Mouse (Mus musculus) forebrain, embryonic 16.5 days (tissue): ENCODE results near the gene Eva1b. TPM values are rescaled to one million over a fixed set of nuclear protein-coding genes. Genes with fewer than 3 reads are reported as not detected.

Source experiments
- ATAC-seq: fragments of 200-750 bp; cut with Nextera tagmentation; 2 replicates; pipeline ENCODE4 v1.8.0; 2017; ENCODE audit warnings: mild to moderate bottlenecking, moderate library complexity
- H3K27ac ChIP-seq: fragments of 300-500 bp; sonication (generic); 2 replicates; pipeline ENCODE4 v1.5.1; 2014; ENCODE audit warnings: low read length, control low read depth
- H3K27me3 ChIP-seq: fragments of 300-500 bp; sonication (generic); replicated peaks from 2 replicates; pipeline ENCODE4 v1.6.1; 2014; ENCODE audit warnings: low read length; ENCODE audit not compliant: control insufficient read depth, insufficient read depth
- H3K36me3 ChIP-seq: fragments of 300-500 bp; sonication (generic); 2 replicates; pipeline ENCODE4 v1.6.1; 2014; ENCODE audit not compliant: control insufficient read depth, insufficient read depth
- H3K4me1 ChIP-seq: fragments of 300-500 bp; sonication (generic); replicated peaks from 2 replicates; pipeline ENCODE4 v1.6.1; 2014; ENCODE audit warnings: low read length; ENCODE audit not compliant: control insufficient read depth, insufficient read depth
- H3K4me2 ChIP-seq: fragments of 300-500 bp; sonication (generic); 2 replicates; pipeline ENCODE4 v1.6.1; 2014; ENCODE audit warnings: mild to moderate bottlenecking, low read length, control low read depth
- H3K4me3 ChIP-seq: fragments of 300-500 bp; sonication (generic); replicated peaks from 2 replicates; pipeline ENCODE4 v1.5.1; 2014; ENCODE audit warnings: mild to moderate bottlenecking, low read length, control low read depth
- H3K9ac ChIP-seq: fragments of 300-500 bp; sonication (generic); replicated peaks from 2 replicates; pipeline ENCODE4 v1.6.1; 2014; ENCODE audit warnings: low read depth, low read length, control low read depth
- H3K9me3 ChIP-seq: fragments of 300-500 bp; sonication (generic); 2 replicates; pipeline ENCODE4 v1.6.1; 2016; ENCODE audit warnings: low read length; ENCODE audit not compliant: control insufficient read depth
- WGBS: fragments of 180-500 bp; shearing (Covaris S2); extraction: QIAGEN DNeasy Blood & Tissue Kit; methylation state at CpG from one replicate; pipeline ENCODE4 v1.1.7; 2014; 5-methylcytosine and 5-hydroxymethylcytosine counted together
- polyA plus RNA-seq: library from polyadenylated mRNA; unstranded; fragments of >200 nt; fragmentation: Nextera tagmentation; extraction: Ambion mirVana; gene quantifications from 2 replicates; pipeline ENCODE4 v1.2.1, GENCODE M21; 2015

The Eva1b gene
- polyA plus RNA-seq, 1 experiment from 2014 or later: 10.2 TPM

DNA sequence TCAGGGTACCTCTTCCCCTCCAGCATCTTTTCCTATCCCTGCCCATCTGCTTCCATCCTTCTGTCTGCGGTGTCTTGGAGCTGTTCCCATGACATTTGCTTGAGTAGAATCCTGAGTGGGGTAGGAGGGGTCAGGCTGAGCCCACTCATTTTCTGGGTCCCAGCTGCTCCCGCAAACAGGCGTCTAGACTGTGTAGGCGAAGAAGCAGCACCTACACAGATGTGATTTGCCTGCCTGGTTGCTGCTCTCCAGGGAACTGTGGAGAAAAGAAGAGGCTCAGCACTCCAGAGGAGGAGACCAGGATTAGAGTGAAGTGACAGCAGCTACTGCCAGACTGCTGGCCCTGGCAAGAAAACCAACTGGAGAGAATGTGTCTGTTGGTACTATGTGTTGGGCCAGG lies 28.9 kb upstream of the Eva1b start:
- Histone ChIP-seq H3K36me3 (peaks cover 2% of the 10 kb centered on the region; the same call in 1 of the 2 replicates), H3K4me1 (peaks cover 14% of the 10 kb centered on the region), H3K27me3 (no peaks in the 10 kb centered on the region), H3K9ac (no peak overlapping the region), H3K4me2 (no peak overlapping the region), H3K4me3 (no peak overlapping the region), H3K9me3 (0 out of 2 replicates have a peak, but pooled peaks cover 6% of the 10 kb centered on the region), H3K27ac (peak overlapping the region; percentile 74)
- ATAC-seq: peak; percentile 52; the same call in 1 of the 2 replicates
- WGBS: 71% methylated on average over 4 of the region's 4 CpGs

- peaks cover 14% of the 10 kb centered on the region for H3K4me1 ChIP-seq
- H3K9me3 ChIP-seq: 0 out of 2 replicates have a peak, but pooled peaks cover 6% of the 10 kb centered on the region
- ATAC-seq: no peak
- peak overlapping the region; percentile 74 for H3K27ac ChIP-seq
- H3K27me3 ChIP-seq: no peaks in the 10 kb centered on the region
- peaks cover 2% of the 10 kb centered on the region; the same call in 1 of the 2 replicates for H3K36me3 ChIP-seq
- H3K9ac ChIP-seq: no peak overlapping the region
- H3K4me3 ChIP-seq: no peak overlapping the region
- H3K4me2 ChIP-seq: no peak overlapping the region
- 90% methylated on average over 1 of the region's 1 CpGs for WGBS
These were observed 28.5 kb upstream of the Eva1b start for GRCm38 (mm10) chr4:126119051-126119450.

DNA sequence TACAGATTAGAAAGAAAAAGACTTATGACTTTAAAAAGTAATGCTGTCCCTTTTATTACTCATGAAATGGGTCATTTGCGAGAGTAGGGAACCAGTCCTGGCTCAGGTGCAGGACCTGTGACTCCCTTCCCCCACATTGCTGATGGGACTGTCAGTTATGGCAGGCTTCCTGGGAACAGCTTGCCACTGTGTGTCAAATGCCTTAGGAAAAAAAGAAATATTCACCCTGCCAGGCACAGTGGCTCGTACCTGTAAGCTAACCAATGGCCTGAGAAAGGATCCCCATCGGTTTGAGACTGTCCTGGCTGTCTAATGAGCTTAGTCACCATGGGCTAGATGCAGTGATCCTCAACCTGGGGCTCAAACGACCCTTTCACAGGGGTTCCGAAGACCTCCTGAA lies 27.5 kb upstream of the Eva1b start:
- H3K9me3 ChIP-seq: 0 out of 2 replicates have a peak, but pooled peaks cover 6% of the 10 kb centered on the region
- H3K4me2 ChIP-seq: no peak overlapping the region
- H3K9ac ChIP-seq: no peak overlapping the region
- H3K36me3 ChIP-seq: peaks cover 4% of the 10 kb centered on the region; the same call in 1 of the 2 replicates
- H3K27me3 ChIP-seq: no peaks in the 10 kb centered on the region
- ATAC-seq: no peak
- no peak overlapping the region for H3K4me3 ChIP-seq
- H3K27ac ChIP-seq: 0 out of 2 replicates have a peak overlapping the region, but pooled peaks have one; percentile 19
- peaks cover 14% of the 10 kb centered on the region for H3K4me1 ChIP-seq
- WGBS: 86% methylated on average over 5 of the region's 5 CpGs

DNA sequence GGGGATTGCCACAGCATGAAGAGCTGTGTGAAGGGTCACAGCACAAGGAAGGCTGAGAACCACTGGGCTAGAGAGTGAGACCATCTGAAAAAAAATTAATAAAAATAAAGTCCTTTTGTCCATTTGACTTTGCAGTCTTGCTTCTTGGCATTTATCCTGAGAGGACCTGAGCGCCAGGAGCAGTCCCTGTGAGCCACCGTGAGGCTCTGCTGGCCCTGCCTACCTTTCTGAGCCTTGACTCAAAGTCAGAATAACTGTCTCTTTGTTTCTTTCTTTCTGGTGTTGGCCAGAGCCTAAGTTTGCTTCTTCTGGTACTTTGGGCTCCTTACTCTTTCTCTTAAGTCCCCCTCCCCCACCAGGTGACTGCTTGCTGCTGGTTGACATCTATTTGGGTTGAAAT lies 27.0 kb upstream of the Eva1b start:
- Histone ChIP-seq H3K4me3 (no peak overlapping the region), H3K4me1 (peaks cover 14% of the 10 kb centered on the region), H3K27me3 (no peaks in the 10 kb centered on the region), H3K4me2 (no peak overlapping the region), H3K9me3 (0 out of 2 replicates have a peak, but pooled peaks cover 6% of the 10 kb centered on the region), H3K9ac (no peak overlapping the region), H3K36me3 (peaks cover 4% of the 10 kb centered on the region; the same call in 1 of the 2 replicates), H3K27ac (no peak overlapping the region)
- ATAC-seq: no peak
- WGBS: 86% methylated on average over 2 of the region's 2 CpGs

GRCm38 (mm10) chr4:126123309-126124040 lies 24.1 kb upstream of the Eva1b start:
- Histone ChIP-seq H3K27me3 (no peaks in the 10 kb centered on the region), H3K4me3 (no peak overlapping the region), H3K9me3 (0 out of 2 replicates have a peak, but pooled peaks cover 6% of the 10 kb centered on the region), H3K27ac (no peak overlapping the region), H3K36me3 (peaks cover 13% of the 10 kb centered on the region), H3K4me2 (no peak overlapping the region), H3K4me1 (peaks cover 7% of the 10 kb centered on the region), H3K9ac (no peak overlapping the region)
- no peak for ATAC-seq
- WGBS: 73% methylated on average over 10 of the region's 10 CpGs

- no peak overlapping the region for H3K4me2 ChIP-seq
- 87% methylated on average over 11 of the region's 11 CpGs for WGBS
- H3K27me3 ChIP-seq: no peaks in the 10 kb centered on the region
- ATAC-seq: no peak
- H3K4me3 ChIP-seq: no peak overlapping the region
- peaks cover 7% of the 10 kb centered on the region; the same call in 1 of the 2 replicates for H3K4me1 ChIP-seq
- H3K36me3 ChIP-seq: peaks cover 18% of the 10 kb centered on the region
- no peak overlapping the region for H3K9ac ChIP-seq
- no peaks in the 10 kb centered on the region for H3K9me3 ChIP-seq
- H3K27ac ChIP-seq: no peak overlapping the region
These were observed 17.0 kb upstream of the Eva1b start for GRCm38 (mm10) chr4:126130502-126130901.

- Histone ChIP-seq H3K27me3 (no peaks in the 10 kb centered on the region), H3K4me3 (no peak overlapping the region), H3K4me1 (peaks cover 7% of the 10 kb centered on the region; the same call in 1 of the 2 replicates), H3K9ac (0 out of 2 replicates have a peak overlapping the region, but pooled peaks have one; percentile 5), H3K27ac (peak overlapping the region; percentile 3; the same call in 1 of the 2 replicates), H3K9me3 (no peaks in the 10 kb centered on the region), H3K4me2 (no peak overlapping the region), H3K36me3 (peaks cover 9% of the 10 kb centered on the region)
- ATAC-seq: peak; percentile 77
- 52% methylated on average over 10 of the region's 10 CpGs for WGBS
These were observed 16.0 kb upstream of the Eva1b start for GRCm38 (mm10) chr4:126131290-126132121.

GRCm38 (mm10) chr4:126132636-126133264 lies 14.8 kb upstream of the Eva1b start:
- H3K9ac ChIP-seq: no peak overlapping the region
- H3K27ac ChIP-seq: no peak overlapping the region
- peaks cover 7% of the 10 kb centered on the region; the same call in 1 of the 2 replicates for H3K4me1 ChIP-seq
- H3K27me3 ChIP-seq: no peaks in the 10 kb centered on the region
- no peak overlapping the region for H3K4me2 ChIP-seq
- H3K9me3 ChIP-seq: no peaks in the 10 kb centered on the region
- H3K36me3 ChIP-seq: peaks cover 9% of the 10 kb centered on the region
- no peak overlapping the region for H3K4me3 ChIP-seq
- ATAC-seq: no peak
- 79% methylated on average over 6 of the region's 6 CpGs for WGBS
